ENCODE assay signal across 9 mouse cellular contexts in the genomic region with DNA sequence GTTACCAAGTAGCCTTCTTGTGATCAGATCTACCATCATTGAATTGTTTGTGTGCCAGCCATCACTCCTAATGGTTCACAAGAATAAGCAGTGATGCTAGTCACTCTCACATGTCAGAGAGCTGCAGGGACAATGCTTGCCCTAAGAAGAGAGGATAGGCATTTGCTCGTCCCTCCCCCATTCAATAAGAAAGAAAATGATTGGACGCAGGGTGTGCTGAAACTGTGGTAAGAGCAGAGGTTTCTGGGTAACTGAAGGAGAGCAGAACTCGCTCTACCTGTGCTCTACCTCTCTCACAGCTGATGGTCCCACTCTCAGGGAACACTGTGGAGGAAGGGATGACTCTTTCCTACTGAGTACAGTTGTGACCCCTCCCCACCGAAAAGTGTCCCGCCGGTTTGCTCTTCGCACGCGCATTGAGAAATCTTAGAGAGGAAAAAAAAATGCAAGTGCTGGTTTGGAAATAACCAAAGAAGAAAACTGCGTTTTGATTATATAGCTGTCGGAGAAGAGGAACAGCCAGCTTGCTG. TPM values are rescaled to one million over a fixed set of nuclear protein-coding genes. Genes with fewer than 3 reads are reported as not detected.
DNase-seq lines count a peak whose midpoint lies in the region; ATAC-seq and TF ChIP-seq lines count a peak whose summit lies in the region.
"Had no signal": no experiment of that assay in that cellular context is flagged by ENCODE, and none has a peak within 500 bp of the region (broad histone marks: within the 10 kb centered on the region; RNA-seq: fewer than 3 reads in every experiment).

No protein-coding gene starts in this region.

- no peak for DNase-seq in heart, postnatal 0 days (ENCODE audit: low spot score)
- DNase-seq in heart, postnatal 25 days (ENCODE audit: low spot score), result no peak
- peak; percentile 83 for DNase-seq in R1 (ENCODE audit: low read depth, low spot score)
- peak; percentile 80 for DNase-seq in lung, postnatal 0 days (ENCODE audit: low spot score)
- no peak for DNase-seq in frontal cortex, postnatal 14 days (ENCODE audit: low spot score in 2 of 2)

- no peaks in the 10 kb centered on the region for H3K9me3 ChIP-seq in heart, postnatal 0 days (replicated peaks; ENCODE audit: control insufficient read depth, low read length)
- no peaks in the 10 kb centered on the region for H3K9me3 ChIP-seq in intestine, embryonic 16.5 days (ENCODE audit: control insufficient read depth, low read length)
- no peaks in the 10 kb centered on the region for H3K9me3 ChIP-seq in lung, postnatal 0 days (ENCODE audit: low read length)

- no peak for TF ChIP-seq EP300 in heart, postnatal 0 days (IDR thresholded peaks at IDR 0.05; ENCODE audit: low read depth)
- no peak for TF ChIP-seq EP300 in lung, postnatal 0 days (IDR thresholded peaks at IDR 0.05)

- no peaks in the 10 kb centered on the region for H3K27me3 ChIP-seq in heart, postnatal 0 days (ENCODE audit: control insufficient read depth, insufficient read depth, low read length)
- H3K27me3 ChIP-seq in intestine, embryonic 16.5 days (replicated peaks; ENCODE audit: control insufficient read depth, insufficient read depth, low read length), result no peaks in the 10 kb centered on the region; the same call in 1 of the 2 replicates
- H3K27me3 ChIP-seq in lung, postnatal 0 days (replicated peaks; ENCODE audit: insufficient read depth, low read length), result no peaks in the 10 kb centered on the region
- H3K27me3 ChIP-seq: CH12.LX had no signal

- no peak overlapping the region for H3K9ac ChIP-seq in heart, postnatal 0 days (replicated peaks; ENCODE audit: low read depth, low read length)
- no peak overlapping the region for H3K9ac ChIP-seq in intestine, embryonic 16.5 days (ENCODE audit: low read depth, low read length)
- H3K9ac ChIP-seq in lung, postnatal 0 days (replicated peaks; ENCODE audit: low read depth), result no peak overlapping the region

- 48% methylated on average over 11 of the region's 11 CpGs for WGBS in heart, postnatal 0 days
- WGBS in intestine, embryonic 16.5 days, result 29% methylated on average over 11 of the region's 11 CpGs
- WGBS in lung, postnatal 0 days, result 19% methylated on average over 11 of the region's 11 CpGs

- H3K4me1 ChIP-seq in heart, postnatal 0 days (ENCODE audit: control insufficient read depth, insufficient read depth), result peaks cover 16% of the 10 kb centered on the region
- 0 out of 2 replicates have a peak, but pooled peaks cover 3% of the 10 kb centered on the region for H3K4me1 ChIP-seq in intestine, embryonic 16.5 days (ENCODE audit: control insufficient read depth, insufficient read depth, low read length)
- no peaks in the 10 kb centered on the region for H3K4me1 ChIP-seq in lung, postnatal 0 days (ENCODE audit: insufficient read depth, low read depth, low read length)
- H3K4me1 ChIP-seq: megakaryocyte, embryonic 14.5 days had no signal

- no peaks in the 10 kb centered on the region for H3K36me3 ChIP-seq in heart, postnatal 0 days (replicated peaks; ENCODE audit: control insufficient read depth, insufficient read depth, low read length)
- H3K36me3 ChIP-seq in intestine, embryonic 16.5 days (ENCODE audit: control insufficient read depth, insufficient read depth, low read length), result no peaks in the 10 kb centered on the region
- no peaks in the 10 kb centered on the region for H3K36me3 ChIP-seq in lung, postnatal 0 days (ENCODE audit: insufficient read depth, low read length)

- no peak for ATAC-seq in heart, postnatal 0 days (ENCODE audit: insufficient read depth, low read depth)
- no peak for ATAC-seq in intestine, embryonic 16.5 days
- ATAC-seq in lung, postnatal 0 days, result peak; percentile 44
- ATAC-seq in erythroid progenitor cell, adult 5-6 weeks (replicated peaks; ENCODE audit: low FRiP score, poor library complexity, severe bottlenecking), result no peak

- H3K27ac ChIP-seq in heart, postnatal 0 days (ENCODE audit: low read depth), result no peak overlapping the region
- peak overlapping the region; percentile 0; the same call in 1 of the 2 replicates for H3K27ac ChIP-seq in intestine, embryonic 16.5 days (ENCODE audit: low read length)
- peak overlapping the region; percentile 57 for H3K27ac ChIP-seq in lung, postnatal 0 days (ENCODE audit: low read length)

- no peak overlapping the region for H3K4me3 ChIP-seq in heart, postnatal 0 days (ENCODE audit: low read depth, low read length)
- H3K4me3 ChIP-seq in intestine, embryonic 16.5 days (ENCODE audit: low read length), result peak overlapping the region; percentile 9; the same call in 1 of the 2 replicates
- peak overlapping the region; percentile 21 for H3K4me3 ChIP-seq in lung, postnatal 0 days (ENCODE audit: low read depth, low read length)
- H3K4me3 ChIP-seq: megakaryocyte, embryonic 14.5 days had no signal

- peak overlapping the region; percentile 42 for H3K4me2 ChIP-seq in heart, postnatal 0 days (ENCODE audit: low read depth, low read length)
- H3K4me2 ChIP-seq in intestine, embryonic 16.5 days (ENCODE audit: low read depth, low read length), result peak overlapping the region; percentile 32
- peak overlapping the region; percentile 45 for H3K4me2 ChIP-seq in lung, postnatal 0 days (replicated peaks; ENCODE audit: low read depth, low read length)

- no peak for TF ChIP-seq CTCF in heart, postnatal 0 days (IDR thresholded peaks at IDR 0.05; ENCODE audit: low read depth)
- no peak for TF ChIP-seq CTCF in lung, postnatal 0 days (IDR thresholded peaks at IDR 0.05)

- intact Hi-C loops in heart, postnatal 25 days (cut with DNase I), result no loop called here

RNA-seq across cellular contexts. Expression of a gene that starts 25.2 kb away (rescaled TPM):
- 102 and 111 TPM in 2 replicates for total RNA-seq in heart, postnatal 0 days (2014; rRNA removed; ENCODE audit: low replicate concordance)
- 26.9 and 30.3 TPM in 2 replicates for polyA plus RNA-seq in heart, postnatal 0 days (2015; fragmentation: Nextera tagmentation; extraction: Ambion mirVana)
- total RNA-seq in heart, postnatal 25 days (2021), result 100 to 1,000 TPM; 344 to 368 TPM
- 11.3 and 11.8 TPM in 2 replicates for polyA plus RNA-seq in intestine, embryonic 16.5 days (2015; fragmentation: Nextera tagmentation; extraction: Ambion mirVana)
- 22.2 and 23.6 TPM in 2 replicates for polyA plus RNA-seq in lung, postnatal 0 days (2015; fragmentation: Nextera tagmentation; extraction: Ambion mirVana)
- not detected in 2 replicates for total RNA-seq in erythroid progenitor cell, adult 5-6 weeks (2015; ENCODE audit: low replicate concordance)
- total RNA-seq in erythroid progenitor cell, adult 5-6 weeks (2017; ENCODE audit: low replicate concordance), result not detected in 2 replicates
- total RNA-seq: CH12.LX had no signal

Comparison
In these comparisons a context has a peak if more than half of its experiments do, and no peak if none do; other contexts are left out.
1. DNase-seq: peak in R1 (single experiment) and lung, postnatal 0 days (single experiment); none in heart, postnatal 0 days (single experiment), heart, postnatal 25 days (single experiment) and frontal cortex, postnatal 14 days (0 of 2).
2. RNA of a gene that starts 25.2 kb away (total RNA-seq): 344 to 368 TPM in heart, postnatal 25 days and 102 to 111 TPM in heart, postnatal 0 days; not detected in erythroid progenitor cell, adult 5-6 weeks; every median in the first group is over 100 times any median in the second.
3. Peak in every context shown above with its lines, with median percentiles within 50 percentile points of each other: H3K4me2 ChIP-seq.